Mouse (Mus musculus) left cerebral cortex, postnatal 10 days (tissue): Measurements from ENCODE around the gene Kctd20. TPM values are rescaled to one million over a fixed set of nuclear protein-coding genes. Genes with fewer than 3 reads are reported as not detected.
A peak's percentile ranks its signal among the peaks of the same experiment; 100 is the strongest.
"Not testable (repeated sequence)": the region's sequence is repeated elsewhere in the genome, so short reads cannot be mapped to it uniquely, and the experiment has no call there.

Source experiments
- DNase-seq, 2 experiments: peaks; one replicate each; pipeline ENCODE4 v3.0.0; 2021 to 2022; ENCODE audit warnings: low spot score in 2 of 2, mixed read lengths in 1 of 2; ENCODE audit errors: extremely low spot score in 1 of 2
- intact Hi-C: fragments of 180-260 bp; cut with DNase I; formaldehyde crosslinking; loops from one replicate; pipeline ENCODE4 v1.15.1; 2025
- total RNA-seq, 2 experiments: library from RNA; stranded (reverse); gene quantifications; 2 replicates each; pipeline ENCODE4 v1.2.3; 2021

Gene Kctd20
- total RNA-seq, 2 experiments from 2014 or later, result 81.7 to 83.4 TPM

- DNase-seq, result no peak
- intact Hi-C loops, result no loop called here
These were observed 15.4 kb downstream of the Kctd20 start for GRCm38 (mm10) chr17:28967021-28967610.

DNA sequence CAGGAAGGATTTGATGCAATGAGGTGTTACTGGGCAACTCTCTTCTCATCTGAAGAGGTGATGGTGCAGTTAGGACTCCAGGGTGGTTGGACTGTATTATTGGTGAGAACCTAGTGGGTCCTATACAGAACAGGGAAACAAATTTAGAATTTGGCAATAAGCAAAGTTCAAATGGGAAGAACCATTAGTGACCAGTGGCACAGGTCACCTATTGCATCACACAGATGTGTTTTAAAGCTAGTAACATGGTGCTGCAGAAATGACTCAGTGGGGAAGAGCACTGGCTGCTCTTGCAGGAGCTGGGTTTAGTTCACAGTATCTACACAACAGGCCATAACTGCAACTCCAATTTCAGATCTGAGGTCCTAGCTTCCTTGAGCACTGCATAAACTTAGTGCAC lies 18.4 kb downstream of the Kctd20 start:
- no peak for DNase-seq
- intact Hi-C loops, result no loop called here

GRCm38 (mm10) chr17:28979091-28979490 lies 27.3 kb downstream of the Kctd20 start:
- no peak for DNase-seq
- intact Hi-C loops, result no loop called here

- no peak for DNase-seq
- intact Hi-C loops, result no loop called here
These were observed 29.3 kb downstream of the Kctd20 start for GRCm38 (mm10) chr17:28981081-28981480.

- intact Hi-C loops, result no loop called here
- DNase-seq, result no peak
These were observed 30.8 kb downstream of the Kctd20 start for GRCm38 (mm10) chr17:28982591-28982990.

- intact Hi-C loops, result no loop called here
- DNase-seq, result no peak
These were observed 33.1 kb downstream of the Kctd20 start for GRCm38 (mm10) chr17:28984724-28985420.

DNA sequence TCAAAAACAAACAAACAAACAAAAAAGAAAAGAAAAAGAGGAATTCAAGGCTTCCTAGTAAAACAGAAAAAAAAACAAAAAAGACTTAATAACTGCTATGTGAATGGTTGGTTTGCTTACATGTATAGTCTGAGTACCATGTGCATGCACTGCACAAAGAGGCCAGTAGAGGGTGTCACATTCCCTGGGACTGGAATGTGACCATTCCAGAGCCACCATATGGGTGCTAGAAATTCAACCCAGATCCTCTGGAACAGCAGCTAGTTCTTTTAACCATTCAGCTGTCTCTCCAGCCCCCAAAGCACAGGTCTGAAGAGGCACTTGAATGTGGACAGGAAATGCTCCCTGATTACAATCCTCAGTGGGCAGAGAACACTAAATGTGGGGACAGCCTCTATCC lies 35.1 kb downstream of the Kctd20 start:
- intact Hi-C loops, result no loop called here
- no peak for DNase-seq

GRCm38 (mm10) chr17:28987713-28988112 lies 36.0 kb downstream of the Kctd20 start:
- intact Hi-C loops, result no loop called here
- peak in 1 of 2 experiments; percentile 50 for DNase-seq

DNA sequence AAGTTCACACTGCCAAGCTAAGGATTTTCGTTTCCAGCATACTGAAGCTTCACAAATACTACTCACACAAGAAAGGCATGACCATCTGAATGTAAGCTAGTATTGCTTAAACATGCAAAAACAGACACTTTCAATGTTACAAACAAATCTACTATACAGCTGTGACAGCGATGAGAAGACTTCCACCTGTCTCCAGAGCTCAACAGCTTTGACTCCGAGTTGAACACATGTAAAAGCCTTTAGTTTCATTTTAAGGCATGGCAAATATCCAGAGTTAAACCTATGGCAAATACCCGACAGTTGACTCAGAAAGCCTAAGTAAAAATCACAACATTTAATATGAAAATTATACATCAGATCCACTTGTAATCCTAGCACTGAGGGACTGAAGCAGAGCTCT lies 36.5 kb downstream of the Kctd20 start:
- intact Hi-C loops, result no loop called here

DNA sequence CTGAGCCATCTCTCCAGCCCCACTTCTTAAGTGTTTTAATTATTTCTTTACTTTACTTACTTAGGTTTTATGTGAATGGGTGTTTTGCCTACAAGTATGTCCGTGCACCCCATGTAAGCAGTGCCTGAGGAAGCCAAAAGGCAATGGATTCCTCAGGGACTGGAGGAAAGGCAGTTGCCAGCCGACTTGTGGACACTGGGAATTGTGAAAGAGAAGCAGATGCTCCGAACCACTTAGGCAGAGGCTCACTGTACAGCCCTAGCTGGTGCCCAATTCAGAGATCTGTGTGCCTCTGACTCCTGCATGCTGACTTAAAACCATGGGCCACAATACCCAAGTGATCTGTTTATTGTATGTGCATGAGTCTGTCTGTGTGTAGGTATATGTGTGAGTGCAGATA lies 37.2 kb downstream of the Kctd20 start:
- DNase-seq, result no peak
- intact Hi-C loops, result no loop called here

More for the DNA sequence above, 36.5 kb downstream of the Kctd20 start:
- no peak for DNase-seq

DNA sequence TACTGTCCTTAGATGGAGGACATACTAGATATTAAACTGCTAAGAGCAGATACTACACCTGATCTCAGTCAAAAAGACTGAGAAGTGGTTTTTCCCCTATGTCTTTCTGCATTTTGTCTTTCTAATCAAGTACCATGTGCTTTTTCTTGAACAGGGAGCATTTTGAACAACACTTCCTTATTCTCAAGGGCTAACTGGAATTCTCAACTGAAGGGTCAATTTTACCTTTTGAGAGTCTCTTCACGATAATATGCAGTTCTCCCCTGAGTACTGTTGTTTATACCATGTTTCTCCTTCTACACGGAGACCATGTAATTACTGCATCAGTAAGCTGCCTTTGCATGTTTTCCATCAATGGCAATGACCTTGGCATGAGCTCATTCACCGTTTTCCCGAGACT lies 38.3 kb downstream of the Kctd20 start:
- intact Hi-C loops, result no loop called here
- DNase-seq, result no peak

GRCm38 (mm10) chr17:28991286-28991685 lies 39.5 kb downstream of the Kctd20 start:
- DNase-seq, result no peak
- intact Hi-C loops, result no loop called here

GRCm38 (mm10) chr17:28992105-28992504 lies 40.4 kb downstream of the Kctd20 start:
- intact Hi-C loops, result no loop called here
- peak; percentile 30 to 54 for DNase-seq

- DNase-seq, intact Hi-C loops: not testable (repeated sequence)
These were observed 41.3 kb downstream of the Kctd20 start for GRCm38 (mm10) chr17:28993004-28993403.

GRCm38 (mm10) chr17:28994615-28995014 lies 42.9 kb downstream of the Kctd20 start:
- intact Hi-C loops, result no loop called here
- no peak for DNase-seq

DNA sequence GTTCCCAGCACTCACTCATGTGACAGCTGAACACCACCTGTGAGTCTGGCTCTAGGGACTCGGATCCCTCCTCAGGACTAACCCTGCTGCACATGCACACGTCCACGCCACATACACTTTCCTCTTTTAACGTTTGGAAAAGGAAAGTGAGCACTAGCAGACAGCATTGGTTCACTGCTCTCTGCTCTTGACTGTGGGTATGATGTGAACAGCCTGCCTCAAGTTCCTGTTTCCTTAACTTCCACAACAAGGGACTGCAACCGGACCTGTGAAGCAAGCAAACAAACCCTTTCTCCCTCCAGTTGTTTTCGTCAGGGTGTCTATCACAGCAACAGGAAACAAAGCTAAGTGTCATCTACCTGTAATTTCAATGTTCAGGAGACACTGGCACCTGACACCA lies 48.7 kb downstream of the Kctd20 start:
- no peak for DNase-seq
- intact Hi-C loops, result no loop called here

GRCm38 (mm10) chr17:29003740-29004139 lies 52.0 kb downstream of the Kctd20 start:
- intact Hi-C loops, result no loop called here
- no peak for DNase-seq

DNA sequence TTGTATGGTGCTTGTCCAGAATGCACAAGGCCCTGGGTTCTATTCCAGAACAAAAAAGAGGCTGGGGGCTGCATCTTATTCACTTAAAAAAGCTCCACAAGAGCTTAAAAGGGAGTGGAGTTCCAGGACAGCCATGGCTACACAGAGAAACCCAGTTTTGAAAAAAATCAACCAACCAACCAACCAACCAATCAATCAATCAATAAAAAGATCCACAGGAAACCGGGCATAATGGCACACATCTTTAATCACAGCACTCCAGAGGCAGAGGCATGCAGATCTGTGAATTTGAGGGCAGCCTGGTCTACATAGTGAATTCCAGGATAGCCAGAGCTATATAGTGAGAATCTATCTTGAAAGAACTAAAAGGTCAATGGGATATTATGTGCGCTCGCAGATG lies 53.3 kb downstream of the Kctd20 start:
- intact Hi-C loops, result no loop called here
- no peak for DNase-seq

DNA sequence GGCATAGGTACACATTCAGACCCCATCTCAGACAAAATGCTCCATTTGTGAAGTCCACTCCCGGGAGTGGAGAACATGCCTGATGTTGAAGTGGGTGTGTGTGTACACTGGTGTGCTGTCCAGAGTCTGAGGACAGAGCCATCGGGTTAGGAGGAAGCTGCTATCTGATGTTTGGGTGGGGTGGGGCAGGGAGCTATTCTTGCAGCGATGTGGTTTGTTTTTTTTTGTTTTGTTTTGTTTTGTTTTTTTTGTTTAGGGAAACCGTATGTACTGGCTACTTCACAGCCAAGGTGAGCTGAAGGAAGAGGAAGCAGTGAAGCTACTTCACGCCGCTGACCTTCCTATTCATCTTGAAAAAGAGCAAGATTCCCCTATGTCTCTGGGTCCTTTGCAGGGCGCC lies 55.1 kb downstream of the Kctd20 start:
- DNase-seq, result no peak
- intact Hi-C loops, result no loop called here

- peak in 1 of 2 experiments; percentile 57 for DNase-seq
- intact Hi-C loops, result no loop called here
These were observed 55.5 kb downstream of the Kctd20 start for GRCm38 (mm10) chr17:29007243-29007640.
